Mouse (Mus musculus) kidney, embryonic 15.5 days (tissue): Measurements from ENCODE around the gene Rtbdn. TPM values are rescaled to one million over a fixed set of nuclear protein-coding genes. Genes with fewer than 3 reads are reported as not detected.
"Not testable (repeated sequence)": the region's sequence is repeated elsewhere in the genome, so short reads cannot be mapped to it uniquely, and the experiment has no call there.

Source experiments
- ATAC-seq: fragments of 200-750 bp; cut with Nextera tagmentation; replicated peaks from 2 replicates; pipeline ENCODE4 v1.8.0; 2017; ENCODE audit warnings: moderate TSS enrichment; ENCODE audit not compliant: low FRiP score
- H3K27ac ChIP-seq: fragments of 300-500 bp; sonication (generic); 2 replicates; pipeline ENCODE4 v1.5.1; 2015; ENCODE audit warnings: mild to moderate bottlenecking, inconsistent platforms
- H3K27me3 ChIP-seq: fragments of 300-500 bp; sonication (generic); 2 replicates; pipeline ENCODE4 v1.6.1; 2015; ENCODE audit warnings: inconsistent platforms
- H3K36me3 ChIP-seq: fragments of 300-500 bp; sonication (generic); 2 replicates; pipeline ENCODE4 v1.6.1; 2015; ENCODE audit warnings: inconsistent platforms
- H3K4me1 ChIP-seq: fragments of 300-500 bp; sonication (generic); 2 replicates; pipeline ENCODE4 v1.6.1; 2015; ENCODE audit warnings: inconsistent platforms
- H3K4me2 ChIP-seq: fragments of 300-500 bp; sonication (generic); 2 replicates; pipeline ENCODE4 v1.6.1; 2015; ENCODE audit warnings: moderate library complexity, mild to moderate bottlenecking, inconsistent platforms
- H3K4me3 ChIP-seq: fragments of 300-500 bp; sonication (generic); replicated peaks from 2 replicates; pipeline ENCODE4 v1.5.1; 2015; ENCODE audit warnings: mild to moderate bottlenecking, inconsistent platforms
- H3K9ac ChIP-seq: fragments of 300-500 bp; sonication (generic); 2 replicates; pipeline ENCODE4 v1.6.1; 2015; ENCODE audit warnings: mild to moderate bottlenecking, inconsistent platforms
- H3K9me3 ChIP-seq: fragments of 300-500 bp; sonication (generic); replicated peaks from 2 replicates; pipeline ENCODE4 v1.6.1; 2016; ENCODE audit warnings: inconsistent platforms
- WGBS: fragments of 180-500 bp; shearing (Covaris S2); methylation state at CpG from one replicate; pipeline ENCODE4 v1.1.7; 2015; ENCODE audit warnings: mixed read lengths; 5-methylcytosine and 5-hydroxymethylcytosine counted together
- polyA plus RNA-seq: library from polyadenylated mRNA; unstranded; fragments of >200 nt; fragmentation: Nextera tagmentation; extraction: Ambion mirVana; gene quantifications from 2 replicates; pipeline ENCODE4 v1.2.1, GENCODE M21; 2015

The Rtbdn gene
- polyA plus RNA-seq, result 0.45 and 0.49 TPM in 2 replicates

DNA sequence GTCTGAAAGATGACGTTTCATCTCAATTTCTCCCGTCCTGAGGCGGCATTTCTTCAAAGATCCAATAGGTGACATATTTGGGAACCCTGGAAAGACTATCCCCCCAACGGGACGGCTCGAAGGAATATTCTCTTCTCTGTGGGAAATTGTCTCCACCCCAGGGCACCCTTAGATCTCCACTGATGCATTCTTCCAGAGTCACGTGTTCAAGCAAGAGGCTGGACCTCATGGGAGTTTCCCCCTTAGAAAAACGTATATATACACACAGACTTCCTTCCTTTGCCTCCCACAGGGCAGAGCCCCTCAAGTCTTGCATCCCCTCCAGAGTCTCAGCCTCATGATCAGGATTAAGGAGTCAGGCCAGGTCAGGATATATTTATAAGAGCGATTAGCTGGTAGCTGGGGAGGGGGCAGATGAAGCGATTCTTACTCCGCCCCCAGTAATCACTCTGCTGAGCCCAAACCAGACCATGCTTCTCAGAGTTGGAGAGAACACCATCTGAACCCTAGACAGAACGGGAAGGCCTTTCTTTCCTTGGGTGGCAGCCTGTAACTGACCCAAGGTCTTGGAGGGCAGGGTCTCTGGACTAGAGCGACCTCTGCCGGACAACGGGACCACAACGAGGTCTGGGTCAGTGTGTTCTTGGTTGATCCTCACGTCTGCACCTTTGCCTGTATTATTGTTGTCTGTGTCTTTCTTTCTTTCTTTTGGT lies at the start of gene Rtbdn:
Gene Rtbdn (plus strand): TSS at position 464 of the 713 bp plus-strand sequence.
- H3K36me3 ChIP-seq, result no peaks in the 10 kb centered on the region
- no peak for ATAC-seq
- H3K9me3 ChIP-seq, result no peaks in the 10 kb centered on the region
- no peak within 1 kb of the TSS for H3K9ac ChIP-seq
- H3K27ac ChIP-seq, result no peak within 1 kb of the TSS
- WGBS, result 7% methylated on average over 17 of the region's 17 CpGs
- H3K4me3 ChIP-seq, result peak within 1 kb of the TSS; percentile 48
- peak within 1 kb of the TSS; percentile 84 for H3K4me2 ChIP-seq
- peaks cover 20% of the 10 kb centered on the region for H3K4me1 ChIP-seq
- H3K27me3 ChIP-seq, result peaks cover 88% of the 10 kb centered on the region

DNA sequence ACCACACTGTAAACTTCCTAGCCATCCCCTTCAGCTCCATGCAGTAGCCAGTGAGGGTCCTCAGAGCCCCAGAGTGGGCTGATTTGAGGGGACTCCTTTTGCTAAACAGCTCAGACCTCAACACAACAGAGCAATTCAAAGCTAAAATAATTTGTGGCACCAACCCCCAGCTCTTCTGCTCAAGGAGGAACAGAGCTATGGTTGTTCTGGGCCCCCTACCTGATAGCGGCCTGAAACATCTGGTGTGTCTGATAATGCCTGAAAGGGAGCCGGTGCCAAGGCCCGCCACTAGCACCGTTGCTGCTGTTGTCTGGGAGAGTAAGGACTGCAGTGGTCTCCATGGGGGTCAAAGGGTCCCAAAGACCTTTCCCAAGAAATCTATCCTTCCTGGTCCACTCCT lies 45.7 kb upstream of the Rtbdn start:
- Histone ChIP-seq H3K36me3 (no peaks in the 10 kb centered on the region), H3K27me3 (peaks cover 11% of the 10 kb centered on the region), H3K4me2 (0 out of 2 replicates have a peak overlapping the region, but pooled peaks have one; percentile 9), H3K4me1 (peaks cover 16% of the 10 kb centered on the region), H3K9me3 (no peaks in the 10 kb centered on the region), H3K4me3 (no peak overlapping the region), H3K27ac (no peak overlapping the region), H3K9ac (no peak overlapping the region)
- WGBS, result 79% methylated on average over 4 of the region's 4 CpGs
- no peak for ATAC-seq

GRCm38 (mm10) chr8:84901752-84902151 lies 45.0 kb upstream of the Rtbdn start, which contains the start of gene Klf1:
TSS of gene Klf1 (plus strand) at chr8:84901928.
- 0 out of 2 replicates have a peak within 1 kb of the TSS, but pooled peaks have one; percentile 87 for H3K27ac ChIP-seq
- H3K27me3 ChIP-seq, result peaks cover 11% of the 10 kb centered on the region
- peak within 1 kb of the TSS; percentile 71 for H3K9ac ChIP-seq
- peaks cover 16% of the 10 kb centered on the region for H3K4me1 ChIP-seq
- peak within 1 kb of the TSS; percentile 65 for H3K4me3 ChIP-seq
- WGBS, result 71% methylated on average over 3 of the region's 3 CpGs
- H3K36me3 ChIP-seq, result no peaks in the 10 kb centered on the region
- ATAC-seq, result no peak; the same call in 1 of the 2 replicates
- H3K4me2 ChIP-seq, result peak within 1 kb of the TSS; percentile 96
- H3K9me3 ChIP-seq, result no peaks in the 10 kb centered on the region

- Histone ChIP-seq H3K4me1 (peaks cover 16% of the 10 kb centered on the region), H3K27ac (no peak overlapping the region), H3K36me3 (no peaks in the 10 kb centered on the region), H3K9me3 (no peaks in the 10 kb centered on the region), H3K27me3 (peaks cover 11% of the 10 kb centered on the region), H3K9ac (peak overlapping the region; percentile 71), H3K4me3 (peak overlapping the region; percentile 65), H3K4me2 (peak overlapping the region; percentile 96)
- no peak for ATAC-seq
- 4% methylated on average over 24 of the region's 24 CpGs for WGBS
Measured at GRCm38 (mm10) chr8:84902367-84902919, 44.3 kb upstream of the Rtbdn start.

DNA sequence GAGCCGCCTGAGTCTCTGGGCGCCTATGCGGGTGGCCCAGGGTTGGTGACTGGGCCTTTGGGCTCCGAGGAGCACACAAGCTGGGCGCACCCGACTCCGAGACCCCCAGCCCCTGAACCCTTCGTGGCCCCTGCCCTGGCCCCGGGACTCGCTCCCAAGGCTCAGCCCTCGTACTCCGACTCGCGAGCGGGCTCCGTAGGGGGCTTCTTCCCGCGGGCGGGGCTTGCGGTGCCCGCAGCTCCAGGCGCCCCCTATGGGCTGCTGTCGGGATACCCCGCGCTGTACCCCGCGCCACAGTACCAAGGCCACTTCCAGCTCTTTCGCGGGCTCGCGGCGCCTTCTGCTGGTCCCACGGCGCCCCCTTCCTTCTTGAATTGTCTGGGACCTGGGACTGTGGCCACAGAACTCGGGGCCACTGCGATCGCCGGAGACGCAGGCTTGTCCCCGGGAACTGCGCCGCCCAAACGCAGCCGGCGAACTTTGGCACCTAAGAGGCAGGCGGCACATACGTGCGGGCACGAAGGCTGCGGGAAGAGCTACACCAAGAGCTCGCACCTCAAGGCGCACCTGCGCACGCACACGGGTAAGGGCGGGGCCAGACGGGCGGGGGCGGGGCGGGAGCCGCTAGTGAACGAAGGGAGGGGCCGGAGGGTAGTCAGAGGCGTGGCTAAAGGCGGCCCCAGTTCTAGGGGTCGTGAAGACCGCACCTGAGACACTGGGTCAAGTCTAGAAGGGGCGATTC lies 43.7 kb upstream of the Rtbdn start:
- under 1% methylated on average over 68 of the region's 68 CpGs for WGBS

GRCm38 (mm10) chr8:84904351-84904750 lies 42.4 kb upstream of the Rtbdn start:
- H3K36me3 ChIP-seq, result no peaks in the 10 kb centered on the region
- no peak for ATAC-seq
- H3K4me2 ChIP-seq, result no peak overlapping the region
- H3K27me3 ChIP-seq, result peaks cover 18% of the 10 kb centered on the region
- H3K9ac ChIP-seq, result no peak overlapping the region
- 89% methylated on average over 7 of the region's 7 CpGs for WGBS
- no peaks in the 10 kb centered on the region for H3K9me3 ChIP-seq
- no peak overlapping the region for H3K27ac ChIP-seq
- peaks cover 26% of the 10 kb centered on the region for H3K4me1 ChIP-seq
- no peak overlapping the region for H3K4me3 ChIP-seq

More for the DNA sequence above, 43.7 kb upstream of the Rtbdn start:
- no peaks in the 10 kb centered on the region for H3K36me3 ChIP-seq
- no peaks in the 10 kb centered on the region for H3K9me3 ChIP-seq
- H3K4me3 ChIP-seq, result peak overlapping the region; percentile 65
- peak overlapping the region; percentile 87 for H3K27ac ChIP-seq
- H3K4me2 ChIP-seq, result peak overlapping the region; percentile 96
- H3K4me1 ChIP-seq, result peaks cover 18% of the 10 kb centered on the region
- peak; percentile 90 for ATAC-seq
- H3K9ac ChIP-seq, result peak overlapping the region; percentile 71
- peaks cover 11% of the 10 kb centered on the region for H3K27me3 ChIP-seq

GRCm38 (mm10) chr8:84907037-84907436 lies 39.8 kb upstream of the Rtbdn start:
- no peak overlapping the region for H3K4me3 ChIP-seq
- no peak overlapping the region for H3K27ac ChIP-seq
- H3K4me1 ChIP-seq, result peaks cover 27% of the 10 kb centered on the region
- H3K36me3 ChIP-seq, result no peaks in the 10 kb centered on the region
- no peak for ATAC-seq
- no peaks in the 10 kb centered on the region for H3K9me3 ChIP-seq
- peaks cover 34% of the 10 kb centered on the region for H3K27me3 ChIP-seq
- 85% methylated on average over 9 of the region's 9 CpGs for WGBS
- no peak overlapping the region for H3K4me2 ChIP-seq
- no peak overlapping the region for H3K9ac ChIP-seq

DNA sequence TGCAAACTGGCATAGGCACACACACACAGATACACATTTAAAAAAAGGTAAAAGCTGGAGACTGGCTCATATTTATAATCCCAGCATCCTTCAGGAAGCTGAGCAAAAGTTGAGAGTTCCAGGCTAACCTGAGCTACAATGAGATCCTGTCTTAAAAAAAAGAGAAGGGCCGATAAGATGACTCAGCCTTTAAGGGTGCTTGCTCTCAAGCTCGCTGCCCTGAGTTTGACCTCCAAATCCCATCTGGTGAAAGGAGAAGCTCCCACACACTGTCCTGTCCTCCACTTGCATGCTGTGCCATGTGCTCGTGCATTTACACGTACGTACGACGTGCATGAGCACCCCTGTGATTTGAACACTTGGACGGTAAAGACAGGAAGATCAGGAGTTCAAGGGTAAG lies 39.3 kb upstream of the Rtbdn start:
- Histone ChIP-seq H3K9me3 (no peaks in the 10 kb centered on the region), H3K9ac (no peak overlapping the region), H3K36me3 (no peaks in the 10 kb centered on the region), H3K4me1 (peaks cover 27% of the 10 kb centered on the region), H3K4me2 (no peak overlapping the region), H3K4me3 (no peak overlapping the region), H3K27ac (no peak overlapping the region), H3K27me3 (peaks cover 37% of the 10 kb centered on the region)
- no peak for ATAC-seq
- 59% methylated on average over 8 of the region's 8 CpGs for WGBS

DNA sequence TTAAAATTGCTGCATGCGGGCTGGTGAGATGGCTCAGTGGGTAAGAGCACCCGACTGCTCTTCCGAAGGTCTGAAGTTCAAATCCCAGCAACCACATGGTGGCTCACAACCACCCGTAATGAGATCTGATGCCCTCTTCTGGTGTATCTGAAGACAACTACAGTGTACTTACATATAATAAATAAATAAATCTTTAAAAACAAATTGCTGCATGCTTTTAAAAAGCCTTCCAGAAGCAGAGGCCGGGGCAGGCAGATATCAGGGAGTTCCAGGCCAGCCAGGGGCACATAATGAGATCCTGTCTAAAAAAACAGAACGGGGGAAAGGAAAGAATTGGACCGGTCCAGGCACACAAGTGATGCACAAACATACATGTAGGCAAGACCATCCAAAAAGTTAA lies 38.8 kb upstream of the Rtbdn start:
- H3K27me3 ChIP-seq, result peaks cover 42% of the 10 kb centered on the region
- H3K9ac ChIP-seq, ATAC-seq, H3K36me3 ChIP-seq, H3K9me3 ChIP-seq: not testable (repeated sequence)
- peak overlapping the region; percentile 91 for H3K4me2 ChIP-seq
- peaks cover 28% of the 10 kb centered on the region for H3K4me1 ChIP-seq
- peak overlapping the region; percentile 59 for H3K4me3 ChIP-seq
- peak overlapping the region; percentile 54; the same call in 1 of the 2 replicates for H3K27ac ChIP-seq
- 28% methylated on average over 7 of the region's 7 CpGs for WGBS

- under 1% methylated on average over 45 of the region's 45 CpGs for WGBS
- H3K27me3 ChIP-seq, result peaks cover 45% of the 10 kb centered on the region
- peaks cover 28% of the 10 kb centered on the region for H3K4me1 ChIP-seq
- peak within 1 kb of the TSS; percentile 59 for H3K4me3 ChIP-seq
- no peaks in the 10 kb centered on the region for H3K36me3 ChIP-seq
- peak within 1 kb of the TSS; percentile 91 for H3K4me2 ChIP-seq
- no peaks in the 10 kb centered on the region for H3K9me3 ChIP-seq
- peak within 1 kb of the TSS; percentile 59 for H3K9ac ChIP-seq
- peak within 1 kb of the TSS; percentile 54; the same call in 1 of the 2 replicates for H3K27ac ChIP-seq
- peak; percentile 93 for ATAC-seq
Measured at GRCm38 (mm10) chr8:84908421-84909161, 38.2 kb upstream of the Rtbdn start, which contains the start of gene Dnase2a. TSS of gene Dnase2a (plus strand) at chr8:84908560.

DNA sequence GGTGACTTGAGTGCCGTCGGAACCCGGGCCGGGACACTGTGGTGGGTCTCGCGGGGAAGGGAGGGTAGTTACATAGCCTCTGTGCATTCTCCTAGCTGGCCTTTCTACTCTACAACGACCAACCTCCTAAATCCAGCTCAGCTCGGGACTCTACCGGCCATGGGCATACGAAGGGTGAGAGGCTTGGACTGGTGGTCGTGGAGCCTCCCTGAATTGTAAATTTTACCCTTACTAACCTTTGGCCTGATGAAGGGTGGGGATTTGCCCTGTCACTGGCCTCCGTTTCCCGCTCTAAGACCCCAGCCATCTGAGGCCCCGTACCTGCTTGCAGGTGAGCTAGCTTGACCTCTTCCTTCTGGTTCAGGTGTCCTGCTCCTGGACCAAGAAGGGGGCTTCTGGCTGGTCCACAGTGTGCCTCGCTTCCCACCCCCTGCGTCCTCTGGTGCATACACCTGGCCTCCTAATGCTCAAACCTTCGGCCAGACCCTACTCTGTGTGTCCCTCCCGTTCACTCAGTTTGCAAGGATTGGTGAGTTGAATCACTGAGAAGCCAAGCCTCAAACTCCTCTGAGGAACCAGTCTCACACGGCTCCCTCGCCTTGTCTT lies 37.5 kb upstream of the Rtbdn start:
- Histone ChIP-seq H3K27ac (no peak overlapping the region), H3K9ac (peak overlapping the region; percentile 59), H3K9me3 (no peaks in the 10 kb centered on the region), H3K36me3 (no peaks in the 10 kb centered on the region), H3K4me2 (peak overlapping the region; percentile 91), H3K4me3 (peak overlapping the region; percentile 59), H3K27me3 (peaks cover 47% of the 10 kb centered on the region), H3K4me1 (peaks cover 27% of the 10 kb centered on the region)
- no peak; the same call in 1 of the 2 replicates for ATAC-seq
- 46% methylated on average over 20 of the region's 20 CpGs for whole genome bisulfite sequencing
